Mouse (Mus musculus) G1E (cell line): ENCODE results near the gene Akt2. TPM values are rescaled to one million over a fixed set of nuclear protein-coding genes. Genes with fewer than 3 reads are reported as not detected.

Experiments
- ATAC-seq: 2 replicates; pipeline ENCODE4 v1.8.0; 2016; ENCODE audit warnings: mild to moderate bottlenecking; ENCODE audit not compliant: insufficient number of reproducible peaks, poor library complexity, low FRiP score, severe bottlenecking; ENCODE audit errors: extremely low read depth
- DNase-seq: peaks from one replicate; pipeline ENCODE4 v3.0.0; 2012; ENCODE audit warnings: low spot score
- H3K27me3 ChIP-seq: 2 replicates; pipeline ENCODE4 v1.6.1; 2012; ENCODE audit warnings: mild to moderate bottlenecking, low read length, inconsistent platforms; ENCODE audit not compliant: insufficient read depth
- H3K36me3 ChIP-seq: replicated peaks from 2 replicates; pipeline ENCODE3; 2012; ENCODE audit warnings: mild to moderate bottlenecking, inconsistent platforms
- H3K4me1 ChIP-seq: 2 replicates; pipeline ENCODE4 v1.6.1; 2012; ENCODE audit warnings: low read depth, low read length, inconsistent platforms, mixed read lengths; ENCODE audit not compliant: insufficient read depth
- H3K4me3 ChIP-seq: 2 replicates; pipeline ENCODE4 v1.5.1; 2012; ENCODE audit warnings: low read depth, mild to moderate bottlenecking, inconsistent platforms, low read length, moderate library complexity, mixed read lengths
- H3K9me3 ChIP-seq: replicated peaks from 2 replicates; pipeline ENCODE4 v1.6.1; 2012; ENCODE audit warnings: inconsistent platforms
- CTCF ChIP-seq: IDR thresholded peaks from 2 replicates; pipeline ENCODE4 v1.5.1; 2012; ENCODE audit warnings: low read depth, low read length, inconsistent platforms, mixed read lengths
- GATA1 ChIP-seq: IDR thresholded peaks from 2 replicates; pipeline ENCODE4 v1.6.1; 2012; ENCODE audit warnings: borderline replicate concordance, low read length, inconsistent platforms, mixed read lengths
- GATA2 ChIP-seq: IDR thresholded peaks from 2 replicates; pipeline ENCODE4 v1.6.1; 2012; ENCODE audit warnings: low read depth, low read length, inconsistent platforms, borderline replicate concordance
- POLR2AphosphoS5 ChIP-seq: IDR thresholded peaks from 2 replicates; pipeline ENCODE4 v1.6.1; 2012; ENCODE audit warnings: low read depth, low read length, inconsistent platforms; ENCODE audit not compliant: insufficient replicate concordance
- TAL1 ChIP-seq: conservative IDR thresholded peaks from 2 replicates; pipeline ENCODE4 v1.6.1; 2012; ENCODE audit warnings: low read depth, low read length, inconsistent platforms, mixed read lengths
- polyA plus RNA-seq: library from polyadenylated mRNA; stranded (reverse); fragments of >175 nt; gene quantifications from 2 replicates; pipeline ENCODE4 v1.2.3, GENCODE M21; 2012
- total RNA-seq, 2 experiments: library from RNA; stranded (forward) in 1 of 2; stranded (reverse) in 1 of 2; fragments of 200-1000 nt in 1 of 2; fragments of >200 nt in 1 of 2; fragmentation: Nextera tagmentation in 1 of 2; gene quantifications; 2 replicates each; pipeline ENCODE4 v1.2.3; 2014 to 2017

The Akt2 gene
- total and polyA plus RNA-seq, 3 experiments: 41.7 to 69.0 (median 52.4) TPM

GRCm38 (mm10) chr7:27685681-27686080, 94.3 kb downstream of the Akt2 start:
- no peak for ATAC-seq
- no peak for DNase-seq
- Histone ChIP-seq H3K4me3 (no peak overlapping the region), H3K4me1 (peaks cover 29% of the 10 kb centered on the region), H3K36me3 (peaks cover 8% of the 10 kb centered on the region), H3K27me3 (no peaks in the 10 kb centered on the region), H3K9me3 (no peaks in the 10 kb centered on the region)
- TF ChIP-seq GATA2 (no peak), POLR2AphosphoS5 (no peak), TAL1 (no peak), GATA1 (no peak), CTCF (no peak)

- DNase-seq: no peak
- H3K4me3 ChIP-seq: no peak overlapping the region
- TF ChIP-seq GATA2 (no peak), POLR2AphosphoS5 (no peak), CTCF (no peak), TAL1 (no peak), GATA1 (no peak)
- no peaks in the 10 kb centered on the region for H3K9me3 ChIP-seq
- H3K4me1 ChIP-seq: peaks cover 29% of the 10 kb centered on the region
- peaks cover under 1% of the 10 kb centered on the region for H3K36me3 ChIP-seq
- no peaks in the 10 kb centered on the region for H3K27me3 ChIP-seq
- no peak for ATAC-seq
Observed at GRCm38 (mm10) chr7:27687043-27687442, 95.7 kb downstream of the Akt2 start.

DNA sequence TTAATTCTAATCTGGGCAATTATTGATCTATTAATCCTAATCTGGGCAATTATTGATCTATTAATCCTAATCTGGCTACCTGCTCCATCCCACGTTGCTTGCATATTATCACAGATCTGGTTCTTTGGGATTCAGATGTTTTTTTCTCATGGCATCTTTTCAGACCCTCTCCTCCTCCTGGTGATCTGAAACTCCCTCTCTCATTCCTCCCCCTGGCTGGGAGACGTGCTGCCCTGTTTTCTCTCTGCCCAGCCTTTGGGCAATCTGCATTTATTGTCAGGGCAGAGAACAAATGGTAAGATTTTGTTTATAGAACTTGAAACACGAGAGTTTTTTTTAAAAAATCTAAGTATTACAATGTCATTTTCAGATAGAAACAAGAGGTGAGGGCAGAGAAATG, 96.5 kb downstream of the Akt2 start:
- ATAC-seq (no peak), DNase-seq (no peak)
- peak overlapping the region; percentile 68; the same call in 1 of the 2 replicates for H3K4me3 ChIP-seq
- H3K27me3 ChIP-seq: no peaks in the 10 kb centered on the region
- TF ChIP-seq CTCF: no peak
- no peak for TF ChIP-seq TAL1
- TF ChIP-seq GATA1: no peak
- TF ChIP-seq GATA2: no peak
- TF ChIP-seq POLR2AphosphoS5: no peak
- peaks cover 29% of the 10 kb centered on the region for H3K4me1 ChIP-seq
- no peaks in the 10 kb centered on the region for H3K36me3 ChIP-seq
- no peaks in the 10 kb centered on the region for H3K9me3 ChIP-seq

DNA sequence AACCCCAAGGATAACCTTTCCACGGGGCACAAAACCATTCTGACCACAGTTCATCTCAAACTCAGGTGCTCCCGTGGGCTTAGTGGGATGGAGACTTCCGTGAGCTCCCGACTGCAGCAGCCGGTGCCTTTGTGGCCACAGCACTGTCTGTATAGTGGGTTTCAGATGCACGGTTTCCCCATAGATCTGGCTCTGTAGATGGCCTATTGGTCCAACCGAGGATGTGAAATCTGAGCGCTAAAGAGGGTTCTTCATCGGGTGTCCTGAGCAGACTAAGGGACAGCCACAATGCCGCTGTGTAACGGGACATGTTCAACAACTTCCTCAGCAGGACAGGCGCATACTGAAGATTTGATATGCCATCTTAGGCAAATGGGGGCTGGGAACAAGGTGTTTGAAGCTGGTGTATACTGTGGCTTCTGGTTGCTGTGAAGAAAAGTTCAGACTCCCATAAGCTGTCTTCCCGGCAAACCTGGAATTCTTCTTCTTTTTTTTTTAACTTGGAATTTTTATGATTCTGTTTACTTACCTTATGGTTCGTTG, 97.0 kb downstream of the Akt2 start:
- Histone ChIP-seq H3K36me3 (no peaks in the 10 kb centered on the region), H3K4me1 (peaks cover 29% of the 10 kb centered on the region), H3K4me3 (peak overlapping the region; percentile 68), H3K9me3 (no peaks in the 10 kb centered on the region), H3K27me3 (no peaks in the 10 kb centered on the region)
- no peak for ATAC-seq
- TF ChIP-seq GATA1: no peak
- TF ChIP-seq POLR2AphosphoS5: no peak
- TF ChIP-seq CTCF: no peak
- TF ChIP-seq GATA2: no peak
- no peak for TF ChIP-seq TAL1
- no peak for DNase-seq

- peak; percentile 99 for ATAC-seq
- Histone ChIP-seq H3K4me1 (peaks cover 29% of the 10 kb centered on the region), H3K4me3 (peak within 1 kb of the TSS; percentile 68), H3K36me3 (no peaks in the 10 kb centered on the region), H3K9me3 (no peaks in the 10 kb centered on the region), H3K27me3 (no peaks in the 10 kb centered on the region)
- DNase-seq: peak; percentile 85
- no peak for TF ChIP-seq POLR2AphosphoS5
- no peak for TF ChIP-seq GATA2
- TF ChIP-seq TAL1: no peak
- TF ChIP-seq GATA1: no peak
- TF ChIP-seq CTCF: no peak
Observed at GRCm38 (mm10) chr7:27688815-27689612, 97.7 kb downstream of the Akt2 start, which contains the start of gene Zfp607b. Gene Zfp607b (plus strand): TSS chr7:27689340.

Other genes starting within 250 kb of the Akt2 start
- 89.8 and 111 TPM in 2 replicates for gene Shkbp1, start 235.5 kb upstream of the Akt2 start, total RNA-seq (2014; fragmentation: Nextera tagmentation)
- gene Shkbp1, start 235.5 kb upstream of the Akt2 start, total RNA-seq (2017): 27.4 and 29.5 TPM in 2 replicates
- 218 and 220 TPM in 2 replicates for gene Shkbp1, start 235.5 kb upstream of the Akt2 start, polyA plus RNA-seq
- not detected in 2 replicates for gene Gm20479, start 234.1 kb upstream of the Akt2 start, total RNA-seq (2014; fragmentation: Nextera tagmentation)
- 1.3 TPM in 1 of 2 replicates, not detected in the other for gene Gm20479, start 234.1 kb upstream of the Akt2 start, total RNA-seq (2017)
- 1.2 and 1.4 TPM in 2 replicates for gene Gm20479, start 234.1 kb upstream of the Akt2 start, polyA plus RNA-seq
- gene Sptbn4, start 143.9 kb upstream of the Akt2 start, total RNA-seq (2014; fragmentation: Nextera tagmentation): 0.92 and 2.9 TPM in 2 replicates
- gene Sptbn4, start 143.9 kb upstream of the Akt2 start, total RNA-seq (2017): 1.1 and 1.2 TPM in 2 replicates
- 0.91 and 1.1 TPM in 2 replicates for gene Sptbn4, start 143.9 kb upstream of the Akt2 start, polyA plus RNA-seq
- 438 and 479 TPM in 2 replicates for gene Blvrb, start 143.6 kb upstream of the Akt2 start, total RNA-seq (2014; fragmentation: Nextera tagmentation)
- gene Blvrb, start 143.6 kb upstream of the Akt2 start, total RNA-seq (2017): 212 and 254 TPM in 2 replicates
- 394 and 460 TPM in 2 replicates for gene Blvrb, start 143.6 kb upstream of the Akt2 start, polyA plus RNA-seq
- 5.2 and 9.0 TPM in 2 replicates for gene Sertad3, start 117.8 kb upstream of the Akt2 start, total RNA-seq (2014; fragmentation: Nextera tagmentation)
- 15.8 and 18.1 TPM in 2 replicates for gene Sertad3, start 117.8 kb upstream of the Akt2 start, total RNA-seq (2017)
- 24.0 and 27.0 TPM in 2 replicates for gene Sertad3, start 117.8 kb upstream of the Akt2 start, polyA plus RNA-seq
- 18.5 and 18.6 TPM in 2 replicates for gene Sertad1, start 104.6 kb upstream of the Akt2 start, total RNA-seq (2014; fragmentation: Nextera tagmentation)
- 62.3 and 63.1 TPM in 2 replicates for gene Sertad1, start 104.6 kb upstream of the Akt2 start, total RNA-seq (2017)
- 56.9 and 75.3 TPM in 2 replicates for gene Sertad1, start 104.6 kb upstream of the Akt2 start, polyA plus RNA-seq
- 1.5 and 1.7 TPM in 2 replicates for gene Prx, start 92.2 kb upstream of the Akt2 start, total RNA-seq (2014; fragmentation: Nextera tagmentation)
- 0.93 and 1.3 TPM in 2 replicates for gene Prx, start 92.2 kb upstream of the Akt2 start, total RNA-seq (2017)
- 2.3 and 2.7 TPM in 2 replicates for gene Prx, start 92.2 kb upstream of the Akt2 start, polyA plus RNA-seq
- gene Hipk4, start 68.3 kb upstream of the Akt2 start, total RNA-seq (2014; fragmentation: Nextera tagmentation): 0.38 TPM in 1 of 2 replicates, not detected in the other
- 0.11 and 0.12 TPM in 2 replicates for gene Hipk4, start 68.3 kb upstream of the Akt2 start, total RNA-seq (2017)
- 0.09 and 0.11 TPM in 2 replicates for gene Hipk4, start 68.3 kb upstream of the Akt2 start, polyA plus RNA-seq
- gene Pld3, start 38.3 kb upstream of the Akt2 start, total RNA-seq (2014; fragmentation: Nextera tagmentation): 10.5 and 16.0 TPM in 2 replicates
- 7.2 TPM in 2 replicates for gene Pld3, start 38.3 kb upstream of the Akt2 start, total RNA-seq (2017)
- 19.5 and 23.1 TPM in 2 replicates for gene Pld3, start 38.3 kb upstream of the Akt2 start, polyA plus RNA-seq
- gene 2310022A10Rik, start 38.3 kb upstream of the Akt2 start, total RNA-seq (2014; fragmentation: Nextera tagmentation): 18.8 and 26.0 TPM in 2 replicates
- 5.2 and 10.0 TPM in 2 replicates for gene 2310022A10Rik, start 38.3 kb upstream of the Akt2 start, total RNA-seq (2017)
- 61.2 and 61.5 TPM in 2 replicates for gene 2310022A10Rik, start 38.3 kb upstream of the Akt2 start, polyA plus RNA-seq
- not detected in 2 replicates for gene Ttc9b, start 62.4 kb downstream of the Akt2 start, total RNA-seq (2014; fragmentation: Nextera tagmentation)
- gene Ttc9b, start 62.4 kb downstream of the Akt2 start, total RNA-seq (2017): not detected in 2 replicates
- not detected in 2 replicates for gene Ttc9b, start 62.4 kb downstream of the Akt2 start, polyA plus RNA-seq
- 5.9 and 8.0 TPM in 2 replicates for gene Map3k10, start 83.0 kb downstream of the Akt2 start, total RNA-seq (2014; fragmentation: Nextera tagmentation)
- 8.6 and 10.8 TPM in 2 replicates for gene Map3k10, start 83.0 kb downstream of the Akt2 start, total RNA-seq (2017)
- 25.1 and 34.7 TPM in 2 replicates for gene Map3k10, start 83.0 kb downstream of the Akt2 start, polyA plus RNA-seq
- gene Zfp607b, start 97.8 kb downstream of the Akt2 start, total RNA-seq (2014; fragmentation: Nextera tagmentation): 2.7 and 4.4 TPM in 2 replicates
- gene Zfp607b, start 97.8 kb downstream of the Akt2 start, total RNA-seq (2017): 1.6 and 1.7 TPM in 2 replicates
- gene Zfp607b, start 97.8 kb downstream of the Akt2 start, polyA plus RNA-seq: 0.01 and 0.04 TPM in 2 replicates
- gene Zfp60, start 139.8 kb downstream of the Akt2 start, total RNA-seq (2014; fragmentation: Nextera tagmentation): 16.3 and 21.4 TPM in 2 replicates
- gene Zfp60, start 139.8 kb downstream of the Akt2 start, total RNA-seq (2017): 7.1 and 9.4 TPM in 2 replicates
- 0.26 and 0.70 TPM in 2 replicates for gene Zfp60, start 139.8 kb downstream of the Akt2 start, polyA plus RNA-seq
- gene Zfp626, start 215.6 kb downstream of the Akt2 start, total RNA-seq (2014; fragmentation: Nextera tagmentation): 6.0 and 8.0 TPM in 2 replicates
- 6.2 and 6.3 TPM in 2 replicates for gene Zfp626, start 215.6 kb downstream of the Akt2 start, total RNA-seq (2017)
- 0.13 and 0.14 TPM in 2 replicates for gene Zfp626, start 215.6 kb downstream of the Akt2 start, polyA plus RNA-seq
- gene Zfp59, start 247.1 kb downstream of the Akt2 start, total RNA-seq (2014; fragmentation: Nextera tagmentation): 9.6 TPM in 2 replicates
- 8.9 and 9.2 TPM in 2 replicates for gene Zfp59, start 247.1 kb downstream of the Akt2 start, total RNA-seq (2017)
- gene Zfp59, start 247.1 kb downstream of the Akt2 start, polyA plus RNA-seq: 0.15 and 0.33 TPM in 2 replicates